Mouse (Mus musculus): ENCODE measurements around the gene Hmgcs1.
"Not testable (repeated sequence)": the region's sequence is repeated elsewhere in the genome, so short reads cannot be mapped to it uniquely, and the experiment has no call there.

Hmgcs1 gene

DNA sequence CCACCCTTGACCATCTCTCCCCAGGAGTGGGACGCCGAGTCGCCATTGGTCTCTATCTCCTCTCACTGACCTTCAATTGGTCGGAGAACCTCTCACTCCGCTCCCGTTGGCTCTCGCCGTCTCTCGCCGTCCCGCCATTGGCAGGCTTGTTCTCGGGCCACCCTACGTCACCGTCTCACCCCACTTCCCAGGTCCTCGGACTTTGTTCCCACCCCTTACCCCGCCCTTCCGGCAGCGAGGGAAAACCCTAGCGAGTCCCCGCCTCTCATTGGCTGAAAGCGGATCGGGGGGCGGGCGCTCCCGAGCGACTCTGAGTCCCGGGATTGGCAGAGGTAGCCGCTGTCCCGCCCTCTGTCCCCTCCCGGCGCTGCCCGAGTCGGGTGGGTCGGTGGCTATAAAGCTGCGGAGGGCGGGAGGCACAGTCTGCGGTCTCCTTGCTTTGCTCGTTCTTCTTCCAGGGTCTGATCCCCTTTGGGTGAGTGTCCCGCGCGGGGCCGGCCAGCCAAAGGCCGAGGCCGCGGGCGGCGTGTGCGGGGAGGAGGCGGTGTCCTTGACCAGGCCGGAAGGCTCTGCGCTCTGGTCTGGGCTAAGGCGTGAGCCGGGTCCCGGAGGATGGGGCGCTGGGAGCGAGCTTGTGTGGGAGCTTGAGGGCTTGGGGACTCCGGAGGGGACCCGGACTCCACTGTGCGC lies at the start of gene Hmgcs1:
TSS of gene Hmgcs1 (plus strand) at position 341 of the 690 bp plus-strand sequence.
- DNase-seq (ENCODE audit: low read depth), result peak; percentile 99

DNA sequence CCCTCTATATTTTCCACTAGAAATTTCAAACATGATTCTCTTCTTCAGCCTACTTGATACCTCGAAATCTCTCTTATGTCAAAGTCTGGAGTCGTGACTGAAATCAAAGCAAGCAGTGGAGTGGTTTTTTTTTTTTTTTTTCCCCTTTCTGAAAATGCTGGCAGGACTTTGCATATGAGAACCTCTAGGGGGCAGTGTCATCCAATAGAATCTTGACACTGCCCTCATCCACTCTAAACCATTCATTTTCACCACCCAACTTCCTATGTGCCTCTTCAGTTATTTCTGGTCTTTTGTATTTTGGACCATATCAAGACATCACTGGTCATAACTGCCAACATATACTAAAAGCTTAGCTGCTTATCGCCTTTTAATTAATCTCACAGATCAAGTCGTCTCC lies 49.7 kb upstream of the Hmgcs1 start:
- DNase-seq (ENCODE audit: low read depth), result peak; percentile 81

DNA sequence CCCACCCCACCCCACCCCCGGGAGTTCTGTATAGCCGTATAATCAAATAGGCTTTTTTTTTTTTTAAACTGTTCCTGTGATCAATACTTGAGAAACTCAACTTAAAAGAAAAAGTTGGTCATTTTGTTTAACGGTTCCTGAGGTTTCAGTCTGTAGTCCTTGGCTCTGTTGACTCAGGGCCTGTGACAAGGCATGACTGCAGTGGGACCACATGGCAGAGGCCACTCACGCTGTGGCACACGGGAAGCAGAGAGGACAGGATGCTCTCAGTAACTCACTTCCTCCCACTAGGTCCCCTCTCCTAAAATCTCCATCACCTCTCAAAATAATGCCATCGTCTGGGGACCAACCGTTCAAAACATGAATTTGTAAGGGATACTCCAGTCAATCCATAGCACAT lies 49.0 kb upstream of the Hmgcs1 start:
- DNase-seq (ENCODE audit: low read depth), result no peak

GRCm38 (mm10) chr13:119644769-119645168 lies 45.4 kb upstream of the Hmgcs1 start:
- no peak for DNase-seq (ENCODE audit: low read depth)

DNA sequence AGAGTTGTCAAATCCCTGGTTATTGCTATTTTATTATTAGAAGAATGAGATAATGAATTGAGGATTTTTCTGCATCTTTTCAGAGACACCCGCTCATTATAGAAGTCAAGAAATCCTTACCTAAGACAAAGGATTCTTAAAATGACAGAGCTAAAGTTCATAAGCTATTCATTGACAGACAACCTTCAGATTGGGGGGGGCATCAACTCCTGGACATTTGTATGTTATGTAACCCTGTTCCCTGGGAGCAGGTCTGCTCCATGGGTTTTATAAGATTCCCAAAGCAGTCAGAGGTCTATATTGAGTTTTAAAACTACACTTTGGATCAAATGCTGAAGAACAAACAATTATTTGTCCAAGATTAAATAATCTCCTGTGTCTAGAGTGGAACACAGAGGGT lies 43.7 kb upstream of the Hmgcs1 start:
- DNase-seq (ENCODE audit: low read depth), result no peak

DNA sequence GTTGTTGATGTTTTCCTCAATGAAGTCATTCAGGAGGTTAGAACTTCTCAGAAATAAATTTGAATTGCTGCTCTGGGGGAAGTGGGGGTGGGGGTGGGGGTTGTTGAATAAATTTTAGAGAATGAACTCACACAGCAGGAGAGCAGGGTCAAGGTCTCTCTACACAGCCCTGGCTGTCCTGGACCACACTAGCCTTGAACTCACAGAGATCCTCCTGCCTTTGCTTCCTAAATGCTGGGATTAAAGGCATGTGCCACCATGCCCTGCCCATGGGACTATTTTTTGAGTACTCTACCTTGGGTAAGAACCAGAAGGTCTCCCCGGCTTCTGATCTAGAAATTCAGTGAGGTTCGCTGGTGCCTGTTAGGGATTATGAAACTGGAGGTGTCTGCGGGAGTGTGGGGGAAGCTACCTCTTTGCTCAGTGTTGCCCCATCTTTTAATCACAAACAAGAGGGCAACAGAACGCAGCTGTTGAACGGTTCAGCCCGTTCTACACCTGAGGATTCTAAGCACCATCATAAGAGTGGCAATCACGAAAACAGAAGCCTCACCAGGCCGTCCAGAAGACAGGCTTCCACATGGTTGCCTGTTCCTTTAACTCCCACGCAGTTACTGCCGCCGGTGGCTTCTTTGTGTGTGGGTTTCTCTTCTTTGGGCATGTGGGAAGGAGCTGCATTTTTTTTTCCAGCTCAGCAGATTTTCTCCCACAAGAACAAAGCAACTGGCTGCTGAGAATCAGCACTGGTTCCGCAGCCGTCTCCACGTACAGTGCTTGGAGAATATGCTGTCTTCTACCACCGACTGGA lies 41.1 kb upstream of the Hmgcs1 start:
- no peak for DNase-seq (ENCODE audit: low read depth)

DNA sequence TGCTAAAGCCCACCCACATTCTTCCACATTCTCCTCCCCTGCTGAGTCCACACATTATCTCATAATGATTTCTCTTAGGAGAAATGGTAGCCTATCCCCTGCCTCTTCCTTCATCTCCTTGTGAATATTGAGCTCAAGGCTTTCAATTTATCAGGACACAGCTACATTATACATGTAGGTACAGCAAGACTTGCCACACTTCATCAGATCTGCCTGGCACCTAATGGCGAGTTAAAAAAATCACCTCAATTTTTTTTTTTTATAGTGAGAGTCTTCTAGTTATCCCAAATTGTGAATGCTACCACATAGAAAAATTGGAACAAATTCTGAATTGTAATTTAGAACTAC lies 40.5 kb upstream of the Hmgcs1 start:
- DNase-seq (ENCODE audit: low read depth), result no peak

DNA sequence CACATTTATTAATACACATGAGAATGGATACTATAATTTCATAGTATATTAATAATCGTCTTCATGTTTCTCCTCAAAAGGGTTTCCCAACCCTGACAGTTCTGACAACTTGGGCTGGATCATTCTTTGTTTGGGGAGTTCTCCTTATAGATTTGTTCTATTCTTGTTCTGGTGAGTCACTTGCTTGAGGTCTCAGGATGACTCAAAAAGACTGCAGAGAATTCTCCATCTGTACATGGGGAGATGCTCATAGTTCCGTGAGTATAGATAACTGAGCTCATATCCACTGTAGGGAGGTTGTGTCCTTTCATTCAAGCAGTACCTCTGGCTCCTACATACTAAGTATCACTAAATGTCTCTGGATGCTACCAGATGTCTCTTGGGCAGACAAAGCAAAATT lies 35.4 kb upstream of the Hmgcs1 start:
- peak; percentile 45 for DNase-seq (ENCODE audit: low read depth)

DNA sequence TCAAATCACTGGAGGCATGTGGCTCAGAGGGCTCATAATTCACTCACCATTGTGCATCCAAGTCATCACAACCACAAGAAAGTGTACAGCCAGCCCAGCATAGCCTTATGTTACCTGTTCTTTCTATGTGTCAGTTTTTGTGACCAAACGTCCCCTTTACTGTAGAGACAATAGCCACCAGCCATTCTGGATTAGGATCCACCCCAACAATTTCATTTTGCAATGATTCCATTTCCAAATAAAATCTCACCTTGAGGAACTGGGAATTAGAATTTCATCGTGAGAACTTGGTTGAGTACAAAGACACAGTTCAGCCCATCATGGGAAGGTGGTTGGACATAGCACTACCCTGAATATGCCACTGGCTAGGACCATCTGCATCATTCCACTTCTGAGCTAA lies 33.9 kb upstream of the Hmgcs1 start:
- no peak for DNase-seq (ENCODE audit: low read depth)

DNA sequence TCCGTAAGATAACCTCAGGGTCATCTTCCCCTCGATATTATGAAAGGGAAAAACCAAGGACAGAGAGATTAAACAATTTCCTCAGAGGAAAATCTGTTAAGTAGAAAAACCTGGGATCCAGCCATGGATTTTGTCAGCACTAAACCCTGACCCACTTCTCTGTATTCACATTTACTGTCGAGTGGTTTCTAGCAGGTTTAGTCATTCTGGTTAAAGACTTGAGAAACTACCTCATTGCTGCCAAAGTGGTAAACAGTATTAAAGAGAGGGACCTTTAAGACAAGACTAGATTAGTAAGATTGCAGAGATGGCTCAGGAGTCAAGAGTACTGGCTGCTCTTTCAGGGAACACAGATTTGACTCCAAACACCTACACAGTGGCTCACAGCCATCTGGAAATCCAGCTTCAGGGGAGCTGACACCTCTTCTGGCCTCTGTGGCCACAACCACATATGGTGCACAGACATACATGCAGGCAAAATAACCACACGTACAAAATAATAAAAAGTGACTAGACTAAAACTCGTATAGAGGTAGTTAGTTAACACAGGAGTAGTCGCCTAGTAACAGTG lies 33.2 kb upstream of the Hmgcs1 start:
- peak; percentile 59 for DNase-seq (ENCODE audit: low read depth)

- DNase-seq (ENCODE audit: low read depth), result not testable (repeated sequence)
These were observed 28.8 kb upstream of the Hmgcs1 start for GRCm38 (mm10) chr13:119661420-119661819.

DNA sequence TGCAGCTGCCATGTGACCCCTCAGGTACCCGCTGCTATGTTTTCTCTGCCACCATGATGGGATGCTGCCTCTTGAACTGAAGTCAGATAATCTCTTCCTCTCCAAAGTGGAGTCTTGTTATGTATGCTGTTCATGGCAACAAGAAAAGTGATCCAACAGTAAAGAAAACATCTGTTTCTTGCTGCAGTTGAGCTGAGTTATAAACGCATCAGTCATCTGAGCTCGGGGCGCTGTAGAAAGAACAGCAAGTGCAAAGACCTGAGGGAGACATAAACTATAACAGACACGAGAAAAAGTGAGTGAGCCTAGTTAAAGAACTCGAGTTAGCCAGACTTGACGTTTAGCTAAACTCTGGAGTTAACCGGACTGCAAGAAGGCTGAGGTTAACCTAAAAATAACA lies 11.4 kb upstream of the Hmgcs1 start:
- peak; percentile 31 for DNase-seq (ENCODE audit: low read depth)

- DNase-seq (ENCODE audit: low read depth), result no peak
These were observed 10.5 kb upstream of the Hmgcs1 start for GRCm38 (mm10) chr13:119679721-119680120.

DNA sequence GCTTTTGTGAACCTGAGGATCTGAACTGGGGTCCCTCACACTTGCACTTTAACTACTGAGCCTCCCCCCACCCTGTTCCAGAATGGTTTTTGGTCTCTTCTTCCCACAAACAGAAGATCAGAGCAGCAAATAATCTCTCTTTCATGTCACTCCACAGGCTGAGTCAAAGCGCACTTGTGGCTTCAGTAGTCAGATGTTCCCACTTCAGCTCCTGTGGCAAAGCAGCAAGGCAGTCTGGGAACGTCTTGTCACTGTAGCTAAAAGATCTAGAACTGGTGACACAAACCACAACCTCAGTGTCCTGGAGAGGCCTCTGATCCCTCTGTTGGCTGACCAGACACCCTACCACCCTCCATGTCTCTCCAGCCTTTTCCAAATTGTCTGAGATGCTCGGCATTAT lies 9.0 kb upstream of the Hmgcs1 start:
- no peak for DNase-seq (ENCODE audit: low read depth)

- no peak for DNase-seq (ENCODE audit: low read depth)
These were observed 5.6 kb upstream of the Hmgcs1 start for GRCm38 (mm10) chr13:119684416-119685177.

GRCm38 (mm10) chr13:119689709-119690038 lies 505 bp upstream of the Hmgcs1 start:
- no peak for DNase-seq (ENCODE audit: low read depth)

- DNase-seq (ENCODE audit: low read depth), result peak; percentile 50
These were observed 869 bp downstream of the Hmgcs1 start for GRCm38 (mm10) chr13:119690876-119691620.

- DNase-seq (ENCODE audit: low read depth), result not testable (repeated sequence)
These were observed 1.8 kb downstream of the Hmgcs1 start for GRCm38 (mm10) chr13:119691958-119692357.

- DNase-seq (ENCODE audit: low read depth), result no peak
These were observed 5.5 kb downstream of the Hmgcs1 start for GRCm38 (mm10) chr13:119695676-119696075.

DNA sequence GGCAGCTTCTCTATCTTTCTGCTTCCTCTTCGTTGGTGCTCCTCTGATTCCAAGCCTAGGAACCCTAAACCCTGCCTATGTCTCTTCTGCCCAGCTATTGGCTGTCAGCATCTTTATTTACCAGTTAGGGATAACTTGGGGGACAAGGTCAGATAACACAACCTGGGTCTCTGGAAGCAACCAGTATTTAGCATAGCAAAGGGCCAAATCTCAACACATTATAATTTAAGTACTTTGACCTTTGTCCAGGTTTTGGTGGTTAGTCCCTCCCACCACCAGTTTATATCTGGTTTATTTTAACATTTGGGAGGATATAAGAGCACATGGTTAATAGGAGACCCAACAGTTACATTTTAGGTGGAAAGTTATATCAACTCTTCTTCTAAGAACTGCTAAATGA lies 6.3 kb downstream of the Hmgcs1 start:
- no peak for DNase-seq (ENCODE audit: low read depth)

DNA sequence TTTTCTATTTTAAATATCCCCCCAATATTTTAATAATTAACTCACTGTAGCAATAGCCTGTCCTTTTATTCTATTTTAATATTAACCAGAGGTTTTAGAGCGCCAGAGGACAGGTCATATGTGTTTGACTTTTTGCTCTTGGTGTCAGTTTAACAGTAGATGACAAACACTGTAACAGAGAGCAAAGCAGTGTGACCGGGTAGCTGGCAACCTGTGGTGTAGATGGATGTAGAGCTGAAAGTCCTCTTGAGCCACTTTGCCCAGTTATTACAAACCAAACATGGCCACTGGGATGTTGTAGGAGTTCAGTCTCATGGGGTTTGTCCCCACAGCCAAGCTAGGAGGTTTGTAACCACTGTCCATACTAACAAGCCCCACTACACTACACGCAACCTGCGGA lies 8.3 kb downstream of the Hmgcs1 start:
- no peak for DNase-seq (ENCODE audit: low read depth)

DNA sequence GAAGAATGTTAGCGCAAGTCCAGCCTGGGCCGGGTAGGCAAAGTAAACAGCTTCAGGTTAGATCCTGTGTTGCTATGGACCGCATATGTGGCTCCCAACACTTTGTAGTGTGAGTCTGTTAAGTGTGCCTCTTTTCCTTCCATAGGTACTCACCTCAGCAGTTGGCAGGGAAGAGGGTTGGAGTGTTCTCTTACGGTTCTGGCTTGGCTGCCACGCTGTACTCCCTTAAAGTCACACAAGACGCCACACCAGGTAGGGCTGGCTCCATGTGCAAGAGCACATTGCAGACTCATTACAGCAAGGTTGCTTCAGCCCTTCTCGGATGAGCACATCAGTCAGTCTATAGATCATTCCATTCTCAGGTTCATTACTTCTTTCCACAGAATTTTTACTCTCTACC lies 14.1 kb downstream of the Hmgcs1 start:
- no peak for DNase-seq (ENCODE audit: low read depth)

Data from NIH3T3 (cell line).